ENCODE assay signal across 9 mouse cellular contexts in the genomic region with DNA sequence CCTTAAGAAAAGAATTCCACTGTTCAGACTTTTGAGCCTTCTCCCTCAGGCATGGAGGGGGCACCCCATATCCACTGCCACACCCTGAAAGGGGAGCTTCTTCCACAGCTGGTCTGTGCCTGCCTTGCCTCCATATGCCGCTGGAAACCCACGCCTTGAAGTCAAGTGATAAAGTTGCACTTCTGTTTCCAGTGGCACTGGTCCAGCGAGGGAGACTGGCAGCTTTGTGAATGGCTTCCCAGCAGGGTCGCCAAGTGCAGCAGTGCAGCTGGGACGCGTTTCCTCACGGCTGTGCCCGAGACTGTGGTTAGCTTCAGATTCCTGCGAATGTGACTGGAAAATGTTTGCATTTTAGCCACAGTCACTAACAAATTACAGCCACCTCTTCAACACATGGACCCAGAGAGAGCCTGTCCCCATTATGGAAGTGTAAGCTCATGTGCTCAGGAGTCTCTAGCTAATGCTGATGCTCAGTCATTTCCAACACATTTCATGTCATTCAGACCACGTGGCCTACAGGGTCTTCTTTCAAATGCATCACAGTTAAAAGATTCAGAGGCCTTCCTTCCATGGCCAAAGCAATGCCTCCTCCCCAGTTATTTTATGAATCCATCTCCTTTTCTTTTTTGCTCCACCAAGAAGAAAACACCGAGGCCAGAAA.
DNase-seq lines count a peak whose midpoint lies in the region; ATAC-seq lines count a peak whose summit lies in the region.
"Had no signal": no experiment of that assay in that cellular context is flagged by ENCODE, and none has a peak within 500 bp of the region (broad histone marks: within the 10 kb centered on the region; RNA-seq: fewer than 3 reads in every experiment).

No protein-coding gene starts in this region.

- intact Hi-C loops in left cerebral cortex, postnatal 10 days (cut with DNase I) = no loop called here

- H3K4me3 ChIP-seq in forebrain, embryonic 12.5 days (replicated peaks) = no peak overlapping the region
- no peak overlapping the region for H3K4me3 ChIP-seq in forebrain, embryonic 10.5 days
- no peak overlapping the region for H3K4me3 ChIP-seq in heart, embryonic 12.5 days
- no peak overlapping the region for H3K4me3 ChIP-seq in neural tube, embryonic 14.5 days (ENCODE audit: low read depth, low read length)
- no peak overlapping the region for H3K4me3 ChIP-seq in liver, embryonic 11.5 days (ENCODE audit: low read depth, low read length)

- ATAC-seq in forebrain, embryonic 12.5 days (ENCODE audit: low FRiP score) = no peak
- ATAC-seq in heart, embryonic 12.5 days (ENCODE audit: insufficient number of reproducible peaks, low FRiP score) = peak; percentile 61
- peak; percentile 51; the same call in 1 of the 2 replicates for ATAC-seq in neural tube, embryonic 14.5 days (ENCODE audit: low read depth)
- no peak for ATAC-seq in liver, embryonic 11.5 days (replicated peaks; ENCODE audit: low FRiP score)

- H3K27ac ChIP-seq in forebrain, embryonic 12.5 days = 0 out of 2 replicates have a peak overlapping the region, but pooled peaks have one; percentile 13
- H3K27ac ChIP-seq in forebrain, embryonic 10.5 days = no peak overlapping the region
- H3K27ac ChIP-seq in heart, embryonic 12.5 days (ENCODE audit: poor library complexity, severe bottlenecking) = peak overlapping the region; percentile 20; the same call in 1 of the 2 replicates
- H3K27ac ChIP-seq in neural tube, embryonic 14.5 days (ENCODE audit: low read depth, low read length) = 0 out of 2 replicates have a peak overlapping the region, but pooled peaks have one; percentile 22
- no peak overlapping the region for H3K27ac ChIP-seq in liver, embryonic 11.5 days (ENCODE audit: low read depth, low read length)

- WGBS in forebrain, embryonic 12.5 days = 68% methylated on average over 11 of the region's 11 CpGs
- 70% methylated on average over 11 of the region's 11 CpGs for WGBS in forebrain, embryonic 10.5 days
- 44% methylated on average over 11 of the region's 11 CpGs for WGBS in heart, embryonic 12.5 days
- 55% methylated on average over 11 of the region's 11 CpGs for WGBS in neural tube, embryonic 14.5 days
- WGBS in liver, embryonic 11.5 days = 64% methylated on average over 11 of the region's 11 CpGs

- H3K4me2 ChIP-seq in forebrain, embryonic 12.5 days = no peak overlapping the region
- H3K4me2 ChIP-seq in heart, embryonic 12.5 days = no peak overlapping the region
- H3K4me2 ChIP-seq in neural tube, embryonic 14.5 days (ENCODE audit: low read depth, low read length) = no peak overlapping the region
- no peak overlapping the region for H3K4me2 ChIP-seq in liver, embryonic 11.5 days

- H3K9ac ChIP-seq in forebrain, embryonic 12.5 days = no peak overlapping the region
- H3K9ac ChIP-seq in heart, embryonic 12.5 days = no peak overlapping the region; the same call in 1 of the 2 replicates
- no peak overlapping the region for H3K9ac ChIP-seq in neural tube, embryonic 14.5 days (replicated peaks; ENCODE audit: low read depth, low read length)
- no peak overlapping the region for H3K9ac ChIP-seq in liver, embryonic 11.5 days (ENCODE audit: low read depth, low read length)

- H3K27me3 ChIP-seq in forebrain, embryonic 12.5 days = no peaks in the 10 kb centered on the region
- H3K27me3 ChIP-seq in forebrain, embryonic 10.5 days (ENCODE audit: poor library complexity, severe bottlenecking) = no peaks in the 10 kb centered on the region
- no peaks in the 10 kb centered on the region for H3K27me3 ChIP-seq in heart, embryonic 12.5 days (replicated peaks)
- no peaks in the 10 kb centered on the region for H3K27me3 ChIP-seq in neural tube, embryonic 14.5 days (ENCODE audit: control insufficient read depth, insufficient read depth, low read length)
- H3K27me3 ChIP-seq in liver, embryonic 11.5 days (replicated peaks; ENCODE audit: control insufficient read depth, insufficient read depth, low read length) = no peaks in the 10 kb centered on the region
- H3K27me3 ChIP-seq: CH12.LX had no signal

- H3K4me1 ChIP-seq in forebrain, embryonic 12.5 days = no peaks in the 10 kb centered on the region
- peaks cover 8% of the 10 kb centered on the region for H3K4me1 ChIP-seq in forebrain, embryonic 10.5 days
- peaks cover 24% of the 10 kb centered on the region for H3K4me1 ChIP-seq in heart, embryonic 12.5 days (replicated peaks)
- H3K4me1 ChIP-seq in neural tube, embryonic 14.5 days (ENCODE audit: control insufficient read depth, insufficient read depth, low read length) = peaks cover 6% of the 10 kb centered on the region; the same call in 1 of the 2 replicates
- H3K4me1 ChIP-seq in liver, embryonic 11.5 days (replicated peaks; ENCODE audit: control insufficient read depth, insufficient read depth, low read length) = no peaks in the 10 kb centered on the region

- no peak for DNase-seq in forebrain, embryonic 10.5 days (ENCODE audit: extremely low spot score, low spot score)
- peak; percentile 54 for DNase-seq in NIH3T3 (ENCODE audit: low read depth)
- peak; percentile 26 to 68 for DNase-seq in left cerebral cortex, postnatal 10 days (ENCODE audit: extremely low spot score in 1 of 2, low spot score in 2 of 2)
- DNase-seq in thymus, postnatal 0 days (ENCODE audit: low spot score) = no peak
- no peak for DNase-seq in liver, embryonic 11.5 days (ENCODE audit: low spot score)

- no peaks in the 10 kb centered on the region for H3K36me3 ChIP-seq in forebrain, embryonic 12.5 days (replicated peaks)
- no peaks in the 10 kb centered on the region for H3K36me3 ChIP-seq in forebrain, embryonic 10.5 days (replicated peaks)
- H3K36me3 ChIP-seq in heart, embryonic 12.5 days = no peaks in the 10 kb centered on the region
- H3K36me3 ChIP-seq in neural tube, embryonic 14.5 days (ENCODE audit: control insufficient read depth, insufficient read depth, low read length) = no peaks in the 10 kb centered on the region
- H3K36me3 ChIP-seq in liver, embryonic 11.5 days (ENCODE audit: control insufficient read depth, insufficient read depth, low read length) = no peaks in the 10 kb centered on the region

- H3K9me3 ChIP-seq in forebrain, embryonic 12.5 days = no peaks in the 10 kb centered on the region
- H3K9me3 ChIP-seq in forebrain, embryonic 10.5 days = no peaks in the 10 kb centered on the region
- 0 out of 2 replicates have a peak, but pooled peaks cover 3% of the 10 kb centered on the region for H3K9me3 ChIP-seq in heart, embryonic 12.5 days (replicated peaks)
- no peaks in the 10 kb centered on the region for H3K9me3 ChIP-seq in neural tube, embryonic 14.5 days (ENCODE audit: control insufficient read depth, low read length)
- no peaks in the 10 kb centered on the region for H3K9me3 ChIP-seq in liver, embryonic 11.5 days (ENCODE audit: control insufficient read depth, low read length)

Comparison
In these comparisons a context has a peak if more than half of its experiments do, and no peak if none do; other contexts are left out.
1. H3K27ac ChIP-seq: peak in forebrain, embryonic 12.5 days (single experiment), heart, embryonic 12.5 days (single experiment) and neural tube, embryonic 14.5 days (single experiment); none in forebrain, embryonic 10.5 days (single experiment) and liver, embryonic 11.5 days (single experiment).
2. ATAC-seq: peak in heart, embryonic 12.5 days (single experiment) and neural tube, embryonic 14.5 days (single experiment); none in forebrain, embryonic 12.5 days (single experiment) and liver, embryonic 11.5 days (single experiment).
3. DNase-seq: peak in NIH3T3 (single experiment) and left cerebral cortex, postnatal 10 days (2 of 2); none in forebrain, embryonic 10.5 days (single experiment), thymus, postnatal 0 days (single experiment) and liver, embryonic 11.5 days (single experiment).